Mouse (Mus musculus) adrenal gland, adult (tissue): ENCODE measurements at regions not wholly inside any gene's neighbourhood (a gene's known extent, or its start where the extent isn't known, plus 50 kb on each side); places are given as distances from the start of the nearest gene placed in this dataset.

Source experiments
- DNase-seq, 2 experiments: peaks; one replicate each; pipeline ENCODE4 v3.0.0; 2022 to 2023; ENCODE audit warnings: low spot score in 1 of 2; ENCODE audit not compliant: inconsistent age in 2 of 2

DNA sequence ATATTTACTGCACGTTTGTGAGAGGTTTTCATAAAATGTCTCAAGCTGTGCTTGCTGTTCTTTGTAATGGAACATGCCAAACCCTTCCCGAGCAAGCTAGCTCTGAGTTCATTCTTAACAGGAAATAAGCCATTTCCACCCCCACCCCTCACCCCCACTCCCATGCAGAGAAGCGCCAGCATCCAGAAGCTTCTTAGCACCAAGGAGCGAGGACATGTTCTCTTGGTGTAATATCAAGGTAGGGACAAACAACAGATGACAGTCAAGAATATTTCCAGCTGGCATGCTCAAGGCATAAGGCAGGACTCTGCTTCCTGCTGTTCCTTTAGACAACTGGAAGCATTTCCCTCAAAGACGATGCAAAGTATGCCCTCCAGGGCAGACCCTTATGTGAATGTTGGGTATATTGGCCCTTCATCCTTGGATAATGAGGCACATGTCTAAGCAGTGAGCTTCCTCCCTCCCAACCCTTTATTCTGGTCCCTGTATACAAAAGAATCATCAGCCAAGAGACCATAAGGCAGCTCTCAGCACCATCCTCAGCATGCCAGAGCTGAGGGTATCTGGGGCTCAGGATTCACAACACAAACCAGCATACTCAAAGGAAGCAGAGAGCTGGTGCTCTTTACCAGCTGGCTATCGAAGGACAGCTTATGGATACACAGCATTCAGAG, 205.2 kb upstream of the Ppp2r2d start:
- no peak for DNase-seq

- DNase-seq, result no peak
Observed at GRCm38 (mm10) chr7:138639541-138639940, 206.3 kb upstream of the Ppp2r2d start.

DNA sequence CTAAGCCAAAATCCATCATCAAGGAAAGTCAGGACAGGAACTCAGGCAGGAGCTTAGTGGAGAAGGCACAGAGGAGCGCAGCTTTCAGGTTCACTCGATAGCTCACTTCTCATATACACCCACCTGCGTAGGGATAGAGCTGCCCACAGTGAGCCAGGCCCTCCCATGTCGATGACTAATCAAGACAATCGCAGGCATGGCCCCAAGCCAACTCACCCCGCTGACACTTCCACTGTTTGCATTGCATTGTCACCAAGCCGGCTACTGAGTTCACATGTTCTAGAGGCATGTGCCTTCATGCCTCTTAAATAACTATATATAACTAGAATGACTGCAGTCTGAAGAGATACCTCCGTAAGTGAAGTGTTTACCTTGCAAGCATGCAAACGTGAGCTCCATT, 219.8 kb upstream of the Ppp2r2d start:
- DNase-seq, result no peak

GRCm38 (mm10) chr7:138620896-138621655, 223.5 kb upstream of the Tcerg1l start:
- DNase-seq, result no peak

DNA sequence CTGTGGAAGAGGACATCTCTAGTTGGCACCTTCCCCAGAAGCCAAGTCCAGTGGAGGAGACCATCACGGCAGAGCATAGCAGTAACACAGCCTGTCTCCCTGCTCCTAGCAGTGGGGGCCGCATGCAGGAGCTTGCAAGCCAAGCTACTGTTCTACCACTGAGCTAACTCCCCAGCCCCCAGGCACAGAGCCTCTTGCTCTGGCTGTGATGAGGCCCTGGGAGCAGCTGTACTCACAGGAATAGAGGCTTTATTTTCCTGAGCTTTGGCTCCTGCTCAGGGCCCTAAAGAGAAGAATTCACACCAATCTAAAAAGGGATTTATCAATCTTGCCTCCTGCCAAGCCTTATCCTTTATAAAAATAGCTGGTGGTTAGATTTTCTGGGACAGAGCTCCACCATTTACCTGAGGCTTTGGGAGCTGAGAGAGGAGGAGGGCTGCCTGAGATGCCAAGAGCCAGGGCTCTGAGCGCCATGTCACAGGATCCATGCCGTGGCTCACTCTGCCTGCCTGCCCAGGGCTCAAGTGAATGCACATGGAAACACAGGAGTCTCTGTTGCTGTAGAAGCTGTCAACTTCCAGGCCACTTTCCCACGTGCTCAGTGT, 222.7 kb upstream of the Tcerg1l start:
- DNase-seq, result no peak

- DNase-seq, result no peak
Observed at GRCm38 (mm10) chr7:138616468-138616867, 218.9 kb upstream of the Tcerg1l start.

GRCm38 (mm10) chr7:138609605-138610004, 212.1 kb upstream of the Tcerg1l start:
- DNase-seq, result no peak

DNA sequence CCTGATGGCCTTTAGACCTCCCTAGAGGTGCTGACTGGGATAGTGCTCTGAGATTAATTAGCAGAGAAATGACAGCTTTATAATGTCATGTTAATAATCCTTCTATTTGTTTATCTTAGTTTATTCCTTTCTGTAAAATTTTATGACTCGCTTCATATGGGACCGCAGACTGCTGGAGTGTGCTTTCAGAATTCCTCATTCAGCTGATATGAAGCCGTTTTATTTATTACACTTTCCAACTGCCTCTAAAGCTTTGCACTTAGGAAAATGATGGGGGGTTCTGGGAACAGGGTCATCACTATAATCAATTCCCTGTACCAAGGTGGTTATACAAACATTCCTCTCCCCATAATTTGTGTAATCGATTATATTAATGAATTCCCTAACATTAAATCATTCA, 211.6 kb upstream of the Tcerg1l start:
- no peak for DNase-seq

DNA sequence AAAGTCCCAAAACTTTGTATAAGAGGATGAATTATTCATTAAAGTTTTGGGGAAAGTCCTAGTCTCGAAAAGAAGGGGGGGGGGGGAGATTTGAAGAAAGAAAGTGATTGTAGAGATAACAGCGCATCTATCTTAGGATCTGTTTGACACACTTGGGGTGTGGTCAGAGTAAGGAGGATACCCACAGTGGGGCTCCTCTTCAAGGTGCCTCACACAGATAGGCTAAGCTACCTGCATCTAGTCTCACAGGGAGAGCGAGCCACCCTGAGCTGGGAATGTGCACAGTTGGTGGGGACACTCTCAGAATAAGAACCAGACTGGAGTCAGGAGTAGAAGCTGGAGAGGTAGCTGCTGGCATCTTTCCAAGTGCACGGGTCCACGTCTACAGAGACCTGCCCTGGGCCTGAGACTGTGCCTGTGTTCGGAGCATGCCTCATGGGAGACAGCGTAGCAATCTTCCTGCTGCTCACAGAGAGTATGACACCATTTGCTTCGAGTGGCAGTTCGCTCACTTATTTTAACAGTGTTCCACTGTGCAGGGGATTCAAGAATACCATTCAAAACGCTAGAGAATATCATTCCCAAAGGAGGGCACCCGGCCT, 208.9 kb upstream of the Tcerg1l start:
- no peak for DNase-seq

DNA sequence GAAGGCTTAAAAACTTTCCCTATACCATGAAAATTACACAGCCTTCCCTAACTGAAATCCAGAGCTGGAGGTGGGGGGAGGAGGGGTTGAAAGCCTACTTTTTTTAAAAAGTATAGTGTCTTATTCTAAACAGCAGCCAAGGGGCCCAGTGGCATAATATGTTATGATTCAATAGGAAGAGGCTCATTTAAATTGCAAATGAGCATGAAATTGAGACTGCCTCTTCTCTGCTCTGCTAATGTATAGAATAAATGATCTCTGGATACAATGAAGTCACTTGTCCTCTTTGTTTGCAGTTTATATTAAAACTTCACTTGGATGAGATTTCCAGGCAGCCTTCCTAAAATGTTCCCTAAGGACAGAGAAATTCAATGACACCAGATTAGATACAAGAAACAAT, 208.4 kb upstream of the Tcerg1l start:
- no peak for DNase-seq

- no peak for DNase-seq
Observed at GRCm38 (mm10) chr7:138601749-138602148, 204.2 kb upstream of the Tcerg1l start.

DNA sequence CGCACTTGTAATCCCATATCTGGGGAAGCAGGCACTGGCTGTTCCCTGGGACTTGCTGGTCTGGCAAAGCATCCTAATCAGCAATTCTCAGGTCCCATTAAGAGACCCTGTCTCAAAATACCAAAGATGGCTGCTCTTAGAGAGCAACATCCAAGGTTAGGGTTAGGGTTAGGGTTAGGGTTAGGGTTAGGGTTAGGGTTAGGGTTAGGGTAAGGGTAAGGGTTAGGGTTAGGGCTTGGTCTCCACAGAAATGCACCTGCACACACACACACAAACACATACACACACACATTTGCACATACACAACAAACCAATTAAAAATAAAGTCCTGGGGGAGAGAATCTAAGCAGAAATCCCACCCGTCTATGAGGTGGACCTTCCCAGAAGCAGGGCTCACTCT, 195.8 kb upstream of the Tcerg1l start:
- DNase-seq, result no peak

DNA sequence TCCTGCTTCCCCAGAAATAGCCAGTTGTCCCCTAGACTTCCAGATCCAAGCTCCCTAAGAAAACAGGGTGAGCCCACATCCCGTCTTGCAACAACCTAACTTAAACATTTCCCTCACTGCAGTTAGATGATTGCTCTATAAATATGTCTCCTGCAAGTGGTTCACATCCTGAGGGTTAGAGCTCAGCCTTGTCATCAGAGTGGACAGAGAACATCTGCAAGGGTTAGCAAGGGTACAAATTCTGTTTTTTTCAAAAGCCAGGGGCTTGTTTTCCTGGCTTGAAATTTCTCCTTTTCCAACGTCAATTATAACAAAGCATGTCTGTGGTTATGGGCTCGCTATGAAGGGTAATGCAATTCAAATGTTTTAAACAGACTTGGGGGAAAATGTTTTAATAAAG, 169.8 kb upstream of the Tcerg1l start:
- peak in 1 of 2 experiments; percentile 40 for DNase-seq

DNA sequence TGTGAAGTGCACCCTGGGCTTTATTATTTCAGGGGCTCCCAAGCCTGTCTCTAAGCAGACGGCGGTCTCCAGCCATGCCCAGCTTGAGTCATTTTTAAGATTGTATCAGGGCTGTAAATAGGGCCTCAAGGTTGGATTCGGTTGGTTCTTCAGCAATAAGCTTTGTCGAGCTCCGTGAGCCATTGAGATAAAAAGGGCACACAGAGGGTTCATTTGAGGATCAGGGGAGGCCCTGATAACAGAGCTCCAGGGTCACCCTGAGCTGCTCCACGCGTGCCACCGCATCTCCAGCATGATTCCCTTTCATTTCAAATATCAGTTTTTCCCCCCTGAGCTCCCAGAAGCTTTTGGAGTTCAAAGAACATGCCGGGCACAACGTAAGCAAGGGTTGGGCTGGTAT, 154.1 kb upstream of the Tcerg1l start:
- no peak for DNase-seq

DNA sequence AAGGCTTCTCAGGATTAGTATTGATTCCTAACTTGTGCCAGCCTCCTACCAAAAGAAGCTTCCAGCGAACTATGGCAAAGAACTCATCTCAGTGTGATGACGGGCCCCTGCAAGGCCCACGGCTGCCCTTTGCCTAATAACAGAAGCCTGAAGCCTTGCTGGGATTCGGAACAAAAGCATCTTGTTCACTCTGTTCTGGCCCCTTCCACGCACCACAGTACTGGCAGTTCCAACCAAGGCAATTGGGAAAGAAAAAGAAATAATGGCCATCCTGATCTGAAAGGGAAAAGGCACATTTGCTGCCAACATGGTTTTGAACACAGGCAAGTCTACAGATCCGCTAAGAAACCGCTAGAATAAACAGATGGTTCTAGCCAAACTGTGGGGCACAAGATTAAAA, 150.4 kb upstream of the Tcerg1l start:
- no peak for DNase-seq

DNA sequence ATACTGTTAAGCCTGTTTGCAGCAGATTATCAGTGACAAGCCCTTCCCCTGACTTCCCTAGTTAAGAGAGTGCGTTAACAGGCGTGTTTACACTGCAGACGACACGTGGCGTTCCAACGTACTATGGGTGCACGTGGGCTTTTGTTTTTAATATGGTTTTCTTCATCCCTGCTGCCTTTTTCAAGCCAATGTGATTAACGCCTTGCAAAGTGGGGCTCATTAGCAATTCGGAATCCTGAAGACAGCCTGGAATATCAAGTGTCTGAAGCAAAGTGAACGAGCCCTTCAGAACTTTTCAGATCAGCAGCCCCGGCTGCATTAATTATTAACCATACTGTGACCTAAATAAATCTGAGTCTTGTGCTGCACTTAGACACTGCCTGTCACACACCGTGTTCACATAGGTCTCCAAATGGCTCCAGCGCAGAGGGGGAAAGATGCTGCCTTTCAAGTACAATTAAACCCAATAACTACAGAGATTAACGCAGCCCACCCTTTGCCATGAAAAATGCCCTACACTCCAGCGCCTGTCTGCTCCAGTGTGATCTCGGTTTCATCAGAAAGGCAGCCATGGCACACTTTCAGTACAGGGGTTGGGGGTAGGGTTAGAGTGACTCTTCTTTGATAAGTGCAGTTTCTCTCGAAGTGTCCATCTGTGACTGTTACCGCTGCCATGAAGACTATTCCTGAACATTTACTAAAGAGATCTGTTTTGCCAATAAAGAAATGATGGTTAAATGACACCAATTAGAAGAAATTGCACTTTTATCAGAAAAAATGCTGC, 140.7 kb upstream of the Tcerg1l start:
- no peak for DNase-seq

DNA sequence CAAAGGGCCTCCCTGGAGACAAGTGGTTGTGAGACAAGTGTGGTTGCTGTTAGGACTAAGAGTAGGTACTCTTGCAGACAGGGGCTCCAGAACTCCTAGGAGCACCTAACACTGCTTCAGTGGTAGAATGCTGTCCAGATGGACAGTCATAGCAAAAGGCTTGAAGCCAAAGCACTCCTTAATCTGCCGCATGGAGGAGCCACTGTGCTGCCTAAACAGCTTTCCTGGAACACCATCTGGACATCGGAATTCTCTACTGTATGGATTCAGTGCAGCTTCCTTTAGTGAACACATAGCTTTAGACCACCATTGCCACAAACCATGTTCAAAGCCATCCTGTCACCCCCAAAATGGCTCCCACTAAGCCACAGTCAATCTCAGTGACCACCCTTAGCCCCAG, 128.6 kb upstream of the Tcerg1l start:
- DNase-seq, result no peak

GRCm38 (mm10) chr7:138524936-138525335, 127.4 kb upstream of the Tcerg1l start:
- DNase-seq, result no peak

GRCm38 (mm10) chr7:138514171-138514570, 116.6 kb upstream of the Tcerg1l start:
- DNase-seq, result no peak

DNA sequence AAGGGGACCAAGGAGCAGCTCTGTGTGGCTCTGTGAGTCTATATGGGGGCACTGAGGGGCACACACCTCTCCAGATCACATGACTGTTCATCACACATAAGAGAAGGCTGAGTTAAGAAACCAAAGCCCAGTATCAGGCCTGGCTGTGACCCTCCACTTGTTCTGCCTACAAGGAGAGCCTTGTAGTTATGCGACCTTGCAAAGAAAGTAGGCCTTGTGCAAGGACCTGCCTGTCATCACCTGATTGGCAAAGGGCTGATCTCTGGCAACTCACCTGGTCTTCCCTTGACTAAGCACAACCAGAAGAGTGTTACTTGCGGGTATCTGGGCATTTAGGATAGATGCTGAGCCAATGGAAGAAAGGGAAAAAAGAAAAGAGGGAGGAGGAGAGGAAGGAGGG, 107.7 kb upstream of the Tcerg1l start:
- DNase-seq, result peak in 1 of 2 experiments; percentile 58

DNA sequence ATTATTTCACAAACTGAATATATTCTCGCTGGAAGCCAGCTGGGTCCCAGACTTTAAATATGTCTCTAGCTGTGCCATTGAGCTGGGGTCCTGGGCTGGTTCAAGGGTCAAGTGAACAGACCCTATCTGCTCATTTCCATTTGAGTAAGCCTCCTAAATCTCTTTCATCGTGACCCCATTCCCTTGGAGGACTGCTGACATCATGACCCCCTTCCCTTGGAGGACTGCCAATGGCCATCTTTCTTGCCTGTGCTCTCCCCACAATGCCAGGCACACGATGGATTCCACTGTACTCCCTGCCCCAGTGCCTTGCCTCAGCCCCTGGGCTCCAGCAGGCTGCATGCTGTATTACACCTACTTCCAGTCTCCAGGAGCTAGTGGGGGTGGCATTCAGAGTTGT, 106.5 kb upstream of the Tcerg1l start:
- no peak for DNase-seq
